Mouse (Mus musculus): ENCODE measurements around the gene Rpl35a.

DNA sequence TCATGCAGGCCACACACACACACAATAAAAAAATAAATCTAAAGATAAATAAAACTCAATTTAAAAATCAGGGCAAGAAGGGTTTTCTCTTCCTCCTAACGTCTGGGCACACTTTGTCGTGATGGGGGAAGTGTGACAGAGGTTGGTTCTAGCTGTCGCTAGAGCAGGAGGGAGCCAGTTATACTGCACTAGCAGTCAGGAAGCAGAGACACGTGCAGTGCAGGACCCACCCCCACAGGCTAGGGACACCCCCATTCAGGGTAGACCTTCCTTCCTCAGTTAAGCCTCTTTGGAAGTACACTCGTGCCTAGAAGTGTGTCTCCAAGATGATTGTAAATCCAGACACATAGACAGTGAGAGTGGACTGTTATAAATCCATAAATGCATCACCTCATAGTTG is 18.7 kb downstream of the Rpl35a start:
- TF ChIP-seq CTCF (IDR thresholded peaks at IDR 0.05) = no peak
- TF ChIP-seq EP300 (IDR thresholded peaks at IDR 0.05) = no peak
